Mouse (Mus musculus) E14TG2a.4 (cell line): ENCODE measurements around the gene Gm17581.
"Not testable (repeated sequence)": the region's sequence is repeated elsewhere in the genome, so short reads cannot be mapped to it uniquely, and the experiment has no call there.

Source experiments
- H3K27me3 ChIP-seq: 2 replicates; pipeline ENCODE4 v1.6.1; 2014; ENCODE audit warnings: low read length, control low read depth; ENCODE audit not compliant: insufficient read depth
- H3K36me3 ChIP-seq: 2 replicates; pipeline ENCODE4 v1.6.1; 2014; ENCODE audit warnings: low read length, control low read depth; ENCODE audit not compliant: insufficient read depth
- H3K4me1 ChIP-seq: replicated peaks from 2 replicates; pipeline ENCODE4 v1.6.1; 2014; ENCODE audit warnings: low read depth, low read length, control low read depth
- H3K4me3 ChIP-seq: replicated peaks from 2 replicates; pipeline ENCODE4 v1.5.1; 2014; ENCODE audit warnings: mild to moderate bottlenecking, low read length
- H3K9me3 ChIP-seq: 2 replicates; pipeline ENCODE4 v1.6.1; 2014; ENCODE audit warnings: low read length, control low read depth
- CTCF ChIP-seq: conservative IDR thresholded peaks from 2 replicates; pipeline ENCODE4 v1.5.1; 2014; ENCODE audit warnings: low read length
- NANOG ChIP-seq: IDR thresholded peaks from 2 replicates; pipeline ENCODE4 v1.6.1; 2014; ENCODE audit warnings: borderline replicate concordance, low read length, mixed read lengths
- POU5F1 ChIP-seq: IDR thresholded peaks from 2 replicates; pipeline ENCODE4 v1.6.1; 2014; ENCODE audit warnings: low read length, borderline replicate concordance

Gm17581 gene

DNA sequence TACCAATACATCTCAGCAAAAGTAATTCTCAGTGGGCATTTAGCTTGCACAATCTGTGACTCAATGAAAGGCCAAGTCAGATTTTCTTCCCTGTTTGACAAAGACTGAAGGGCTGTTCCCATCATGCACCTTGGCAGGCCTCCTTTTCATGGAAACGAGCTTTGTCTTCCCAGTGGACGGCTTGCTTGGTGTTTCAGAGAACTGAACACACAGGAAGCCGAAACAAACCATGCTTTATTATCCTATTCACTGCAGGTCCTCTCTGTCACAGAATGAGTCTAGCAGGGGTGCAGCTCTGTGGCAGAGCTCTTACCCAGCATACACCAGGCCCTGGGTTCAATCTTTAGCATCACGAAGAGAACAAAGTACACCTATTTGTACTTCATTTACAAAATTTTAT is 32.0 kb downstream of the Gm17581 start:
- Histone ChIP-seq H3K27me3 (no peaks in the 10 kb centered on the region), H3K4me3 (no peak overlapping the region), H3K9me3 (peaks cover 5% of the 10 kb centered on the region; the same call in 1 of the 2 replicates), H3K4me1 (peaks cover 22% of the 10 kb centered on the region), H3K36me3 (peaks cover 50% of the 10 kb centered on the region)
- TF ChIP-seq CTCF (no peak), POU5F1 (no peak), NANOG (no peak)

DNA sequence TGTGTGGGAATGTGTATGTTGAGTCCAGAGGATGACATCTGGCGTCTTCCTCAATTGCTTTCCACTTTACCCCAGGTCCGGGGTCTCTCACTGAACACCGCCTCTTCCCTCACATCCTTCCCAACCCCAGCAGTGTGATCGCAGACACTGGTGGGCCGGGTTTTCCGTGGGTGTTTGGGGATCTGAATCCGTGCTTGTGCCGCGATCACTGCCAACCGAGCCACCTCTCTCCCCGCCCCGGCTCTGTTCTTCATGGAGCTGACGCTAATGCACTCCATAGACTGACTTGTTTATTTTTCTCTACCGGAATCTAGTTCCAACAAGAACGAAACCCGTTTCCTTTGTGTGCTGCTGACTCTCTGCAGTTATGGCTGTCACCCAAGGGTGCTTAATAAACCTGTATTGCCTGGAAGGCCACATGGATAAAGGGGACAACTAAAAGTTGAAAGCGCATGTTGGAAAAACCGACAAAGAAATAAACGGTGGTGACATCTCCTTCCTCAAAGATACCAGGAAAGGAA is 34.2 kb downstream of the Gm17581 start:
- H3K36me3 ChIP-seq = peaks cover 32% of the 10 kb centered on the region
- no peaks in the 10 kb centered on the region for H3K27me3 ChIP-seq
- no peak overlapping the region for H3K4me3 ChIP-seq
- H3K9me3 ChIP-seq = peaks cover 5% of the 10 kb centered on the region; the same call in 1 of the 2 replicates
- TF ChIP-seq POU5F1 (no peak), NANOG (no peak), CTCF (no peak)
- H3K4me1 ChIP-seq = peaks cover 22% of the 10 kb centered on the region

DNA sequence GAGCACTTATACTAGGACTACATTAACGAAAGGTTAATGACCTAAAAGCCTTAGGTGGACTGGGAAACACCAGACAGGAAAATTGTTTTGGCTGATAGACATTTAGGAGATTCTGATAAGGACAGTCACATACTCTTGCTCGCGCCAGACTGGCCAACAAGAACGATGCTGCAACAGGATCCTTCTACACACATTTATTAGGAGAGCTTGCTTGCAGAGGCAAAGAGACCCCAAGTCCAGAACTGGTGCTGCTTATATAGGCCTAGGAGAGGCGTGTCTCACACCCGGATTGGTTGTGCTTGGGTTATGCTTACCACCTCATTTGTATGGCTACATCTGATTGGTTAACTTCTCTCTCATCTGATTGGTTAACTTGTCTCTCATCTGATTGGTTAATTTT is 37.2 kb downstream of the Gm17581 start:
- Histone ChIP-seq H3K36me3 (peaks cover 13% of the 10 kb centered on the region), H3K4me1 (peaks cover 24% of the 10 kb centered on the region)
- not testable (repeated sequence) for H3K4me3 ChIP-seq, H3K9me3 ChIP-seq, H3K27me3 ChIP-seq

DNA sequence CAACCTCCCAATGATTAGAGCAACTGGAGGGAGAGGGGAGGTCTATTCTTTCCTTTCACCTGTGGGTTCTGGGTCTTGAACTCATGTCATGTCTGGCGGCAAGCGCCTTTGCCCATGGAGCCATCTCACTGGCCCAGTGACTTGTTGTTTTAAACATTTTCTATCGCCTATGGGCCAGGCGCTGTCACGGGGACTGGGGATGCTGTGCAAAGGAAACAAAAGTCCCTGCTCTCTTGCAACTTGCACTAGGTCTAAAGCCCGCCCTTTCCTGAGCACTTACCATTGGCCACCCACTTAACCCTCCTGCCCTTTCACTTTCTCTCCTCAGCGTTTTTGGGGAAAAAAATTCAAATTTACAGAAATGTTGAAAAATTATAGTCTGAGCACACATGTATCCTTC is 38.8 kb downstream of the Gm17581 start:
- no peak overlapping the region for H3K4me3 ChIP-seq
- peaks cover 5% of the 10 kb centered on the region; the same call in 1 of the 2 replicates for H3K9me3 ChIP-seq
- H3K36me3 ChIP-seq = peaks cover 4% of the 10 kb centered on the region; the same call in 1 of the 2 replicates
- no peak for TF ChIP-seq POU5F1
- no peak for TF ChIP-seq CTCF
- TF ChIP-seq NANOG = no peak
- peaks cover 15% of the 10 kb centered on the region for H3K4me1 ChIP-seq
- no peaks in the 10 kb centered on the region for H3K27me3 ChIP-seq

DNA sequence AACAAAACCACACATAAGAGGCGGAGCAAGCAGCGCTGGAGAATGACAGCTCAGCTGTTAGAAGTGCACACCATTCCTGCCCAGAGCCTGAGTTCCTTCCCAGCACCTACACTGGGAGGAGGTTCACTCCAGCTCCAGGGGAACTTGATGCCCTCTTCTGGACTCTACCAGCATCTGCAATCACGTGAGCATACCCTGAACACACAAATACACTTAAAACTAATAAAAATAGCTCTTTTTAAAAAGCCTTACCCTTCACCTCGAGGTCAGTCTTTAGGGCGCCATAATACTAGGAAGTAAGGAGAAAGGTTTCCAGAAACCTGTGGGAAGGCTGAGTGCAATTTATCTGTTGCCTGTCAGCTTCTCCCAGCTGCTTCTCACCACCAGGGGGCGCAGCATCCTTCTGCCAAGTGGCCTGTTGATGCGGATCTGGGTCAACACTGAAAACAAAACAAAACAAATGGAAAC is 39.5 kb downstream of the Gm17581 start:
- Histone ChIP-seq H3K4me1 (peaks cover 12% of the 10 kb centered on the region; the same call in 1 of the 2 replicates), H3K36me3 (no peaks in the 10 kb centered on the region), H3K9me3 (peaks cover 5% of the 10 kb centered on the region; the same call in 1 of the 2 replicates), H3K4me3 (no peak overlapping the region), H3K27me3 (no peaks in the 10 kb centered on the region)
- TF ChIP-seq CTCF = peak; percentile 95
- TF ChIP-seq NANOG = no peak
- no peak for TF ChIP-seq POU5F1

DNA sequence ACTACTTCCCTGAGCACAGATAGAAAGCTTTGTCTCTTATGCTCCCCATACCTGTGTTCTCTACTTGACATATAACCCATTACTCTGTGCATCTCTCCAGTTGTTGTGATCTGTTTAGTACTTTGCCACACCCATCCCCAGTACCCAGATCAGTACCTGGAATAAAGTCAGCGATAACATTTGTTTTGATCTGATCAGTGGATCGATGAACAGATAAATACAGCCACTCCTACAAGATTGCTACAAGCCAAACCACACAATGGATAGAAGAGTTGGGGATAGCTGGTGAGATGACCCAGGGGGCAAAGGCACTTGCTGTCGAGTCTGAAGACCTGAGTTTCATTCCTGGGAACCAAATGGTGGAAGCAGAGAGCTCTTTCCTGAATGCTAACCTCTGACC is 40.4 kb downstream of the Gm17581 start:
- TF ChIP-seq NANOG = no peak
- TF ChIP-seq CTCF = no peak
- TF ChIP-seq POU5F1 = no peak
- H3K4me1 ChIP-seq = peaks cover 13% of the 10 kb centered on the region; the same call in 1 of the 2 replicates
- H3K4me3 ChIP-seq = no peak overlapping the region
- H3K27me3 ChIP-seq = no peaks in the 10 kb centered on the region
- H3K9me3 ChIP-seq = peaks cover 5% of the 10 kb centered on the region; the same call in 1 of the 2 replicates
- H3K36me3 ChIP-seq = no peaks in the 10 kb centered on the region

DNA sequence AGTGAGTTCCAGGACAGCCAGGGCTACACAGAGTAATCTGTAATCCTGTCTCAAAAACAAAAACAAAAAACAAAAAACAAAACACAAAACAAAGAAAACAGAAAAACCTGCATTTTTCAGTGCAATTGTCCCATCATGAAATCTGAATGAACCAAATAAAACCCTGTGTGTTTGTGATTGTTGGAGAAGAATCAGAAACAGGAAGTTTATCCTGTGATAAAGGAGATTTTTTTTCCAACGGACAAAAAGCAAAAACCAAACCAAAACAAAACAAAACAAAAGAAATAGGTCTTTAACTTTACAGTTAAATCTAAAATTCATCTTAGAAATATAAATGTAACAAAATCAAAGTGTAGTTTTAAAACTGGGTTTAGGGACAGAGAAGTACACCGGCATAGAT is 41.1 kb downstream of the Gm17581 start:
- Histone ChIP-seq H3K4me1 (peaks cover 13% of the 10 kb centered on the region; the same call in 1 of the 2 replicates), H3K27me3 (no peaks in the 10 kb centered on the region), H3K36me3 (no peaks in the 10 kb centered on the region), H3K9me3 (peaks cover 5% of the 10 kb centered on the region; the same call in 1 of the 2 replicates), H3K4me3 (no peak overlapping the region)
- no peak for TF ChIP-seq CTCF
- TF ChIP-seq POU5F1 = no peak
- TF ChIP-seq NANOG = no peak

DNA sequence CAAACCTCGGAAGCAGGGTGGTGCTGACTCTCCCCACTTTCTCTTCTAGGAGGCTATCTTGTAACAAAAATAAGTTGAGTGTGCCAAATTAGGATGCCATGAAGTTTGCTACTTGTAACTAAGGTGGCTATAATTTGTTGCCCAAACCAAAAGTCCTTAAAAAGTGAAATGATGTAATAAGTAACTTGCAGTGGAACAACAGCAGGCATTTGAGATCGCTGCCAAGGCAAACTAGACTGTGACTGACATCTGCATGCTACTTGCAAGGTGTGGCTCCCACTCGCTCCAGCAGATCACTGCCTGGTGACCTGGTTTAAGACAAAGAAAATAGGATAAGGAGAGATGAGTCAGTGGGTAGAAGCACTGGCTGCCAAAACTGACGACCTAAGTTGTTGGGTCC is 42.5 kb downstream of the Gm17581 start:
- TF ChIP-seq CTCF (no peak), POU5F1 (no peak)
- H3K36me3 ChIP-seq = no peaks in the 10 kb centered on the region
- no peak overlapping the region for H3K4me3 ChIP-seq
- peaks cover 16% of the 10 kb centered on the region; the same call in 1 of the 2 replicates for H3K4me1 ChIP-seq
- no peaks in the 10 kb centered on the region for H3K27me3 ChIP-seq
- no peaks in the 10 kb centered on the region for H3K9me3 ChIP-seq
